ENCODE assay signal across 8 mouse cellular contexts in genomic region chr9:59656635-59657617, GRCm38 (mm10). TPM values are rescaled to one million over a fixed set of nuclear protein-coding genes. Genes with fewer than 3 reads are reported as not detected.
A peak's percentile ranks its signal among the peaks of the same experiment; 100 is the strongest.
DNase-seq lines count a peak whose midpoint lies in the region; ATAC-seq and TF ChIP-seq lines count a peak whose summit lies in the region.

No protein-coding gene starts in this region.

- no peaks in the 10 kb centered on the region for H3K9me3 ChIP-seq in forebrain, embryonic 12.5 days
- H3K9me3 ChIP-seq in heart, postnatal 0 days (replicated peaks; ENCODE audit: control insufficient read depth, low read length) = no peaks in the 10 kb centered on the region
- H3K9me3 ChIP-seq in liver, postnatal 0 days (ENCODE audit: low read length) = no peaks in the 10 kb centered on the region
- no peaks in the 10 kb centered on the region for H3K9me3 ChIP-seq in neural tube, embryonic 12.5 days

- H3K36me3 ChIP-seq in forebrain, embryonic 12.5 days (replicated peaks) = peaks cover 24% of the 10 kb centered on the region
- no peaks in the 10 kb centered on the region; the same call in 1 of the 2 replicates for H3K36me3 ChIP-seq in heart, postnatal 0 days (replicated peaks; ENCODE audit: control insufficient read depth, insufficient read depth, low read length)
- H3K36me3 ChIP-seq in liver, postnatal 0 days (replicated peaks; ENCODE audit: insufficient read depth, low read length) = 0 out of 2 replicates have a peak, but pooled peaks cover 2% of the 10 kb centered on the region
- peaks cover 16% of the 10 kb centered on the region for H3K36me3 ChIP-seq in neural tube, embryonic 12.5 days
- H3K36me3 ChIP-seq in testis, adult 2 months (ENCODE audit: control insufficient read depth, insufficient read depth, low read length) = no peaks in the 10 kb centered on the region

- H3K27me3 ChIP-seq in forebrain, embryonic 12.5 days = no peaks in the 10 kb centered on the region
- no peaks in the 10 kb centered on the region for H3K27me3 ChIP-seq in heart, postnatal 0 days (ENCODE audit: control insufficient read depth, insufficient read depth, low read length)
- peaks cover 68% of the 10 kb centered on the region for H3K27me3 ChIP-seq in liver, postnatal 0 days (ENCODE audit: insufficient read depth, low read length)
- no peaks in the 10 kb centered on the region for H3K27me3 ChIP-seq in neural tube, embryonic 12.5 days (replicated peaks)
- no peaks in the 10 kb centered on the region for H3K27me3 ChIP-seq in testis, adult 2 months (ENCODE audit: control insufficient read depth, insufficient read depth, low read length)

- TF ChIP-seq CTCF in bone marrow macrophage, adult 2 months (IDR thresholded peaks at IDR 0.05; ENCODE audit: low read depth, low read length) = peak; percentile 16; the same call in 1 of the 2 replicates
- peak; percentile 32 for TF ChIP-seq CTCF in heart, postnatal 0 days (IDR thresholded peaks at IDR 0.05; ENCODE audit: low read depth)
- TF ChIP-seq CTCF in liver, postnatal 0 days (IDR thresholded peaks at IDR 0.05; ENCODE audit: low read depth) = peak; percentile 44
- peak; percentile 31; the same call in 1 of the 2 replicates for TF ChIP-seq CTCF in testis, adult 2 months (IDR thresholded peaks at IDR 0.05; ENCODE audit: control insufficient read depth, insufficient read depth, insufficient replicate concordance, low read depth, low read length)

- peak; percentile 42 to 48 for DNase-seq in CD8-positive naive resting alpha-beta T cell, adult 2 months (ENCODE audit: low read depth in 2 of 2, low spot score in 2 of 2)
- peak; percentile 78 for DNase-seq in heart, postnatal 0 days (ENCODE audit: low spot score)
- DNase-seq in kidney, postnatal 25 days = peak; percentile 84 to 85
- peak; percentile 81 for DNase-seq in liver, postnatal 0 days

- H3K4me1 ChIP-seq in bone marrow macrophage, adult 2 months (ENCODE audit: control insufficient read depth, insufficient read depth, low read length) = peaks cover 27% of the 10 kb centered on the region
- peaks cover 47% of the 10 kb centered on the region for H3K4me1 ChIP-seq in forebrain, embryonic 12.5 days
- H3K4me1 ChIP-seq in heart, postnatal 0 days (ENCODE audit: control insufficient read depth, insufficient read depth) = peaks cover 37% of the 10 kb centered on the region
- H3K4me1 ChIP-seq in liver, postnatal 0 days (ENCODE audit: insufficient read depth) = peaks cover 16% of the 10 kb centered on the region
- H3K4me1 ChIP-seq in neural tube, embryonic 12.5 days = peaks cover 39% of the 10 kb centered on the region
- peaks cover 26% of the 10 kb centered on the region for H3K4me1 ChIP-seq in testis, adult 2 months (ENCODE audit: control insufficient read depth, insufficient read depth, low read length)

- peak overlapping the region; percentile 79 for H3K4me2 ChIP-seq in forebrain, embryonic 12.5 days
- H3K4me2 ChIP-seq in heart, postnatal 0 days (ENCODE audit: low read depth, low read length) = peak overlapping the region; percentile 63
- peak overlapping the region; percentile 68 for H3K4me2 ChIP-seq in liver, postnatal 0 days (ENCODE audit: low read depth, low read length)
- peak overlapping the region; percentile 80 for H3K4me2 ChIP-seq in neural tube, embryonic 12.5 days (replicated peaks)

- peak overlapping the region; percentile 90 for H3K27ac ChIP-seq in bone marrow macrophage, adult 2 months (ENCODE audit: insufficient read depth, low read depth, low read length)
- peak overlapping the region; percentile 98 for H3K27ac ChIP-seq in forebrain, embryonic 12.5 days
- H3K27ac ChIP-seq in heart, postnatal 0 days (ENCODE audit: low read depth) = peak overlapping the region; percentile 98
- H3K27ac ChIP-seq in liver, postnatal 0 days (ENCODE audit: low read depth) = peak overlapping the region; percentile 90
- peak overlapping the region; percentile 76 for H3K27ac ChIP-seq in neural tube, embryonic 12.5 days
- peak overlapping the region; percentile 98 for H3K27ac ChIP-seq in testis, adult 2 months (ENCODE audit: control insufficient read depth, insufficient read depth, low read depth, low read length)

- ATAC-seq in forebrain, embryonic 12.5 days (ENCODE audit: low FRiP score) = peak; percentile 67
- peak; percentile 15; the same call in 1 of the 2 replicates for ATAC-seq in heart, postnatal 0 days (ENCODE audit: insufficient read depth, low read depth)
- peak; percentile 12 for ATAC-seq in liver, postnatal 0 days
- ATAC-seq in neural tube, embryonic 12.5 days (ENCODE audit: low FRiP score, low read depth) = peak; percentile 70

- H3K4me3 ChIP-seq in bone marrow macrophage, adult 2 months (ENCODE audit: insufficient read depth, low read length) = peak overlapping the region; percentile 85
- peak overlapping the region; percentile 83 for H3K4me3 ChIP-seq in forebrain, embryonic 12.5 days (replicated peaks)
- peak overlapping the region; percentile 90 for H3K4me3 ChIP-seq in heart, postnatal 0 days (ENCODE audit: low read depth, low read length)
- H3K4me3 ChIP-seq in liver, postnatal 0 days (ENCODE audit: low read depth, low read length) = peak overlapping the region; percentile 59
- peak overlapping the region; percentile 67 for H3K4me3 ChIP-seq in neural tube, embryonic 12.5 days
- peak overlapping the region; percentile 100 for H3K4me3 ChIP-seq in testis, adult 2 months (ENCODE audit: control insufficient read depth, low read depth, low read length)

- under 1% methylated on average over 65 of the region's 65 CpGs for WGBS in forebrain, embryonic 12.5 days
- WGBS in heart, postnatal 0 days = under 1% methylated on average over 65 of the region's 65 CpGs
- WGBS in liver, postnatal 0 days (ENCODE audit: insufficient replicate concordance) = under 1% methylated on average over 63 of the region's 65 CpGs
- 1% methylated on average over 65 of the region's 65 CpGs for WGBS in neural tube, embryonic 12.5 days

- TF ChIP-seq POLR2A in bone marrow macrophage, adult 2 months (IDR thresholded peaks at IDR 0.05; ENCODE audit: borderline replicate concordance, low read depth, low read length) = no peak
- peak; percentile 38 for TF ChIP-seq POLR2A in testis, adult 2 months (IDR thresholded peaks at IDR 0.05; ENCODE audit: control insufficient read depth, low read depth, low read length)

- H3K9ac ChIP-seq in forebrain, embryonic 12.5 days = peak overlapping the region; percentile 90
- H3K9ac ChIP-seq in heart, postnatal 0 days (replicated peaks; ENCODE audit: low read depth, low read length) = peak overlapping the region; percentile 75
- peak overlapping the region; percentile 39 for H3K9ac ChIP-seq in liver, postnatal 0 days (replicated peaks)
- peak overlapping the region; percentile 72 for H3K9ac ChIP-seq in neural tube, embryonic 12.5 days

- TF ChIP-seq EP300 in heart, postnatal 0 days (IDR thresholded peaks at IDR 0.05; ENCODE audit: low read depth) = no peak
- no peak for TF ChIP-seq EP300 in liver, postnatal 0 days (IDR thresholded peaks at IDR 0.05; ENCODE audit: low read depth)

RNA-seq across cellular contexts. Expression of gene Pkm, which starts 0.8 kb away (rescaled TPM):
- polyA plus RNA-seq in bone marrow macrophage, adult 2 months (2012; ENCODE audit: insufficient read depth, insufficient read length, missing spikeins) = 1,076 and 1,171 TPM in 2 replicates
- polyA plus RNA-seq in forebrain, embryonic 12.5 days (2016; fragmentation: Nextera tagmentation; extraction: Ambion mirVana) = 1,825 and 1,829 TPM in 2 replicates
- 1,588 and 1,940 TPM in 2 replicates for total RNA-seq in heart, postnatal 0 days (2014; rRNA removed; ENCODE audit: low replicate concordance)
- 1,219 and 1,312 TPM in 2 replicates for polyA plus RNA-seq in heart, postnatal 0 days (2015; fragmentation: Nextera tagmentation; extraction: Ambion mirVana)
- 108 and 117 TPM in 2 replicates for polyA plus RNA-seq in liver, postnatal 0 days (2015; fragmentation: Nextera tagmentation; extraction: Ambion mirVana)
- 1,532 and 1,641 TPM in 2 replicates for polyA plus RNA-seq in neural tube, embryonic 12.5 days (2016; fragmentation: Nextera tagmentation; extraction: Ambion mirVana)
- polyA plus RNA-seq in testis, adult 2 months (2012; rRNA removed) = 491 and 510 TPM in 2 replicates

RNA-seq across cellular contexts. Expression of gene Gramd2, which starts 23.0 kb away (rescaled TPM):
- not detected in 2 replicates for polyA plus RNA-seq in bone marrow macrophage, adult 2 months (2012; ENCODE audit: insufficient read depth, insufficient read length, missing spikeins)
- 0.40 and 0.49 TPM in 2 replicates for polyA plus RNA-seq in forebrain, embryonic 12.5 days (2016; fragmentation: Nextera tagmentation; extraction: Ambion mirVana)
- total RNA-seq in heart, postnatal 0 days (2014; rRNA removed; ENCODE audit: low replicate concordance) = not detected in 2 replicates
- 0.15 and 0.16 TPM in 2 replicates for polyA plus RNA-seq in heart, postnatal 0 days (2015; fragmentation: Nextera tagmentation; extraction: Ambion mirVana)
- 0.21 and 0.22 TPM in 2 replicates for polyA plus RNA-seq in liver, postnatal 0 days (2015; fragmentation: Nextera tagmentation; extraction: Ambion mirVana)
- polyA plus RNA-seq in neural tube, embryonic 12.5 days (2016; fragmentation: Nextera tagmentation; extraction: Ambion mirVana) = 0.56 and 0.73 TPM in 2 replicates
- 14.5 and 17.9 TPM in 2 replicates for polyA plus RNA-seq in testis, adult 2 months (2012; rRNA removed)

RNA-seq across cellular contexts. Expression of gene Parp6, which starts 39.8 kb away (rescaled TPM):
- polyA plus RNA-seq in bone marrow macrophage, adult 2 months (2012; ENCODE audit: insufficient read depth, insufficient read length, missing spikeins) = 32.3 and 37.4 TPM in 2 replicates
- 105 and 116 TPM in 2 replicates for polyA plus RNA-seq in forebrain, embryonic 12.5 days (2016; fragmentation: Nextera tagmentation; extraction: Ambion mirVana)
- total RNA-seq in heart, postnatal 0 days (2014; rRNA removed; ENCODE audit: low replicate concordance) = 22.5 and 32.7 TPM in 2 replicates
- 13.7 and 14.4 TPM in 2 replicates for polyA plus RNA-seq in heart, postnatal 0 days (2015; fragmentation: Nextera tagmentation; extraction: Ambion mirVana)
- polyA plus RNA-seq in liver, postnatal 0 days (2015; fragmentation: Nextera tagmentation; extraction: Ambion mirVana) = 3.0 and 3.5 TPM in 2 replicates
- 140 and 153 TPM in 2 replicates for polyA plus RNA-seq in neural tube, embryonic 12.5 days (2016; fragmentation: Nextera tagmentation; extraction: Ambion mirVana)
- 34.5 and 35.6 TPM in 2 replicates for polyA plus RNA-seq in testis, adult 2 months (2012; rRNA removed)

Comparison
In these comparisons a context has a peak if more than half of its experiments do, and no peak if none do; other contexts are left out.
1. Peak in every context shown above with its lines: DNase-seq, ATAC-seq, H3K4me3 ChIP-seq and H3K27ac ChIP-seq.
2. ATAC-seq: peak in every context shown above with its lines; median percentile 70 in neural tube, embryonic 12.5 days; 67 in forebrain, embryonic 12.5 days; 15 in heart, postnatal 0 days; 12 in liver, postnatal 0 days.
3. H3K9ac ChIP-seq: peak in every context shown above with its lines; median percentile 90 in forebrain, embryonic 12.5 days; 75 in heart, postnatal 0 days; 72 in neural tube, embryonic 12.5 days; 39 in liver, postnatal 0 days.